Mouse (Mus musculus) liver, embryonic 16.5 days (tissue): ENCODE measurements around the gene Kcnk2. TPM values are rescaled to one million over a fixed set of nuclear protein-coding genes. Genes with fewer than 3 reads are reported as not detected.

ENCODE experiments used
- ATAC-seq: fragments of 200-750 bp; cut with Nextera tagmentation; 2 replicates; pipeline ENCODE4 v1.8.0; 2017; ENCODE audit warnings: low read depth, mild to moderate bottlenecking, moderate number of reproducible peaks, moderate library complexity
- H3K27ac ChIP-seq: fragments of 300-500 bp; sonication (generic); 2 replicates; pipeline ENCODE4 v1.5.1; 2014; ENCODE audit warnings: mild to moderate bottlenecking, low read length
- H3K27me3 ChIP-seq: fragments of 300-500 bp; sonication (generic); 2 replicates; pipeline ENCODE4 v1.6.1; 2014; ENCODE audit warnings: low read depth, low read length, mixed read lengths; ENCODE audit not compliant: control insufficient read depth, insufficient read depth
- H3K36me3 ChIP-seq: fragments of 300-500 bp; sonication (generic); 2 replicates; pipeline ENCODE4 v1.6.1; 2014; ENCODE audit warnings: mild to moderate bottlenecking; ENCODE audit not compliant: control insufficient read depth, insufficient read depth
- H3K4me1 ChIP-seq: fragments of 300-500 bp; sonication (generic); 2 replicates; pipeline ENCODE4 v1.6.1; 2014; ENCODE audit warnings: low read depth, low read length, mixed read lengths; ENCODE audit not compliant: control insufficient read depth
- H3K4me2 ChIP-seq: fragments of 300-500 bp; sonication (generic); 2 replicates; pipeline ENCODE4 v1.6.1; 2014; ENCODE audit warnings: low read depth, low read length, mixed read lengths
- H3K4me3 ChIP-seq: fragments of 300-500 bp; sonication (generic); 2 replicates; pipeline ENCODE4 v1.5.1; 2014; ENCODE audit warnings: low read depth, mild to moderate bottlenecking, low read length
- H3K9ac ChIP-seq: fragments of 300-500 bp; sonication (generic); 2 replicates; pipeline ENCODE4 v1.6.1; 2014; ENCODE audit warnings: low read depth, low read length
- H3K9me3 ChIP-seq: fragments of 300-500 bp; sonication (generic); replicated peaks from 2 replicates; pipeline ENCODE4 v1.6.1; 2016; ENCODE audit warnings: low read length; ENCODE audit not compliant: control insufficient read depth
- WGBS: fragments of 180-500 bp; shearing (Covaris S2); extraction: QIAGEN DNeasy Blood & Tissue Kit; methylation state at CpG from one replicate; pipeline ENCODE4 v1.1.7; 2014; ENCODE audit not compliant: insufficient replicate concordance; 5-methylcytosine and 5-hydroxymethylcytosine counted together
- polyA plus RNA-seq: library from polyadenylated mRNA; unstranded; fragments of >200 nt; fragmentation: Nextera tagmentation; extraction: Ambion mirVana; gene quantifications from 2 replicates; pipeline ENCODE4 v1.2.1, GENCODE M21; 2015

Kcnk2 gene
- polyA plus RNA-seq, 1 experiment from 2014 or later = not detected

GRCm38 (mm10) chr1:189313750-189314149, 88.3 kb downstream of the Kcnk2 start:
- no peak for ATAC-seq
- no peak overlapping the region for H3K9ac ChIP-seq
- H3K27me3 ChIP-seq = no peaks in the 10 kb centered on the region
- no peaks in the 10 kb centered on the region for H3K9me3 ChIP-seq
- no peaks in the 10 kb centered on the region for H3K4me1 ChIP-seq
- no peak overlapping the region for H3K4me2 ChIP-seq
- H3K27ac ChIP-seq = no peak overlapping the region
- H3K36me3 ChIP-seq = no peaks in the 10 kb centered on the region
- H3K4me3 ChIP-seq = no peak overlapping the region
- 59% methylated on average over 7 of the region's 7 CpGs for WGBS

GRCm38 (mm10) chr1:189310145-189310544, 91.9 kb downstream of the Kcnk2 start:
- WGBS = 19% methylated on average over 2 of the region's 2 CpGs

GRCm38 (mm10) chr1:189304988-189305522, 97.0 kb downstream of the Kcnk2 start:
- H3K9me3 ChIP-seq = no peaks in the 10 kb centered on the region
- no peak overlapping the region for H3K4me2 ChIP-seq
- H3K36me3 ChIP-seq = no peaks in the 10 kb centered on the region
- ATAC-seq = no peak
- no peaks in the 10 kb centered on the region for H3K27me3 ChIP-seq
- H3K9ac ChIP-seq = no peak overlapping the region
- WGBS = 52% methylated on average over 8 of the region's 8 CpGs
- H3K4me3 ChIP-seq = no peak overlapping the region
- H3K4me1 ChIP-seq = no peaks in the 10 kb centered on the region
- H3K27ac ChIP-seq = no peak overlapping the region

More at GRCm38 (mm10) chr1:189310145-189310544, 91.9 kb downstream of the Kcnk2 start:
- no peak overlapping the region for H3K4me3 ChIP-seq
- no peak overlapping the region for H3K4me2 ChIP-seq
- no peaks in the 10 kb centered on the region for H3K27me3 ChIP-seq
- no peak overlapping the region for H3K9ac ChIP-seq
- H3K9me3 ChIP-seq = no peaks in the 10 kb centered on the region
- H3K36me3 ChIP-seq = no peaks in the 10 kb centered on the region
- no peak overlapping the region for H3K27ac ChIP-seq
- ATAC-seq = no peak
- H3K4me1 ChIP-seq = no peaks in the 10 kb centered on the region

- H3K36me3 ChIP-seq = no peaks in the 10 kb centered on the region
- H3K4me3 ChIP-seq = no peak overlapping the region
- ATAC-seq = no peak
- H3K4me2 ChIP-seq = no peak overlapping the region
- H3K27me3 ChIP-seq = no peaks in the 10 kb centered on the region
- WGBS = 60% methylated on average over 3 of the region's 3 CpGs
- H3K4me1 ChIP-seq = no peaks in the 10 kb centered on the region
- no peak overlapping the region for H3K9ac ChIP-seq
- no peak overlapping the region for H3K27ac ChIP-seq
- no peaks in the 10 kb centered on the region for H3K9me3 ChIP-seq
Observed at GRCm38 (mm10) chr1:189303001-189303400, 99.1 kb downstream of the Kcnk2 start.

- Histone ChIP-seq H3K9me3 (no peaks in the 10 kb centered on the region), H3K9ac (no peak overlapping the region), H3K4me1 (no peaks in the 10 kb centered on the region), H3K27ac (no peak overlapping the region), H3K36me3 (no peaks in the 10 kb centered on the region), H3K4me3 (no peak overlapping the region), H3K4me2 (no peak overlapping the region), H3K27me3 (no peaks in the 10 kb centered on the region)
- WGBS = 63% methylated on average over 12 of the region's 12 CpGs
- ATAC-seq = no peak
Observed at GRCm38 (mm10) chr1:189293679-189294406, 108.2 kb downstream of the Kcnk2 start.

- H3K4me1 ChIP-seq = no peaks in the 10 kb centered on the region
- no peaks in the 10 kb centered on the region for H3K36me3 ChIP-seq
- no peak overlapping the region for H3K9ac ChIP-seq
- H3K27ac ChIP-seq = no peak overlapping the region
- 28% methylated on average over 3 of the region's 3 CpGs for WGBS
- ATAC-seq = no peak
- no peaks in the 10 kb centered on the region for H3K9me3 ChIP-seq
- no peak overlapping the region for H3K4me3 ChIP-seq
- H3K27me3 ChIP-seq = no peaks in the 10 kb centered on the region
- H3K4me2 ChIP-seq = no peak overlapping the region
Observed at GRCm38 (mm10) chr1:189290885-189291284, 111.2 kb downstream of the Kcnk2 start.

- H3K9me3 ChIP-seq = no peaks in the 10 kb centered on the region
- no peak overlapping the region for H3K4me2 ChIP-seq
- H3K36me3 ChIP-seq = no peaks in the 10 kb centered on the region
- H3K4me1 ChIP-seq = no peaks in the 10 kb centered on the region
- H3K9ac ChIP-seq = no peak overlapping the region
- H3K27ac ChIP-seq = no peak overlapping the region
- H3K27me3 ChIP-seq = no peaks in the 10 kb centered on the region
- WGBS = 74% methylated on average over 8 of the region's 8 CpGs
- no peak overlapping the region for H3K4me3 ChIP-seq
- ATAC-seq = no peak
Observed at GRCm38 (mm10) chr1:189288948-189289347, 113.1 kb downstream of the Kcnk2 start.

GRCm38 (mm10) chr1:189272281-189272680, 129.8 kb downstream of the Kcnk2 start:
- Histone ChIP-seq H3K36me3 (no peaks in the 10 kb centered on the region), H3K27me3 (no peaks in the 10 kb centered on the region), H3K9ac (no peak overlapping the region), H3K9me3 (no peaks in the 10 kb centered on the region), H3K4me3 (no peak overlapping the region), H3K27ac (no peak overlapping the region), H3K4me1 (no peaks in the 10 kb centered on the region), H3K4me2 (no peak overlapping the region)
- ATAC-seq = no peak
- 54% methylated on average over 2 of the region's 2 CpGs for WGBS

- H3K4me1 ChIP-seq = no peaks in the 10 kb centered on the region
- H3K27ac ChIP-seq = no peak overlapping the region
- H3K36me3 ChIP-seq = no peaks in the 10 kb centered on the region
- no peaks in the 10 kb centered on the region for H3K27me3 ChIP-seq
- H3K4me2 ChIP-seq = no peak overlapping the region
- H3K9ac ChIP-seq = no peak overlapping the region
- ATAC-seq = no peak
- 0 out of 2 replicates have a peak, but pooled peaks cover 2% of the 10 kb centered on the region for H3K9me3 ChIP-seq
- H3K4me3 ChIP-seq = no peak overlapping the region
Observed at GRCm38 (mm10) chr1:189253631-189254030, 148.4 kb downstream of the Kcnk2 start.
